Mouse (Mus musculus) cerebellum, postnatal 25 days (tissue): ENCODE results near the gene Fetub.

Experiments used
- DNase-seq, 2 experiments: peaks; one replicate each; pipeline ENCODE4 v3.0.0; 2021; ENCODE audit warnings: mixed read lengths in 2 of 2

The Fetub gene

GRCm38 (mm10) chr16:22967383-22968030 is 49.4 kb downstream of the Fetub start:
- DNase-seq: no peak
